Mouse (Mus musculus) CD4-positive, CD25-positive, alpha-beta regulatory T cell, adult 2 months (primary cell): ENCODE results near the gene Rbms3.

Experiments
- DNase-seq: peaks from one replicate; pipeline ENCODE4 v3.0.0-alpha.2; 2012; ENCODE audit warnings: low read depth, low spot score

Rbms3 gene

GRCm38 (mm10) chr9:117107926-117108325 lies 521.8 kb downstream of the Rbms3 start:
- no peak for DNase-seq

GRCm38 (mm10) chr9:117102198-117102930 lies 527.3 kb downstream of the Rbms3 start:
- no peak for DNase-seq

GRCm38 (mm10) chr9:117100181-117100580 lies 529.5 kb downstream of the Rbms3 start:
- DNase-seq: no peak

- no peak for DNase-seq
Measured at GRCm38 (mm10) chr9:117093551-117093950, 536.2 kb downstream of the Rbms3 start.

GRCm38 (mm10) chr9:117092177-117092555 lies 537.5 kb downstream of the Rbms3 start:
- DNase-seq: no peak

- no peak for DNase-seq
Measured at GRCm38 (mm10) chr9:117091253-117092176, 538.2 kb downstream of the Rbms3 start.

GRCm38 (mm10) chr9:117089409-117090147 lies 540.1 kb downstream of the Rbms3 start:
- DNase-seq: no peak

GRCm38 (mm10) chr9:117088309-117088708 lies 541.4 kb downstream of the Rbms3 start:
- DNase-seq: no peak

GRCm38 (mm10) chr9:117085706-117086105 lies 544.0 kb downstream of the Rbms3 start:
- DNase-seq: no peak

- DNase-seq: no peak
Measured at GRCm38 (mm10) chr9:117084471-117084870, 545.2 kb downstream of the Rbms3 start.

- DNase-seq: no peak
Measured at GRCm38 (mm10) chr9:117079471-117079870, 550.2 kb downstream of the Rbms3 start.

- DNase-seq: no peak
Measured at GRCm38 (mm10) chr9:117077548-117077947, 552.2 kb downstream of the Rbms3 start.

GRCm38 (mm10) chr9:117076785-117077184 lies 552.9 kb downstream of the Rbms3 start:
- DNase-seq: no peak

- DNase-seq: no peak
Measured at GRCm38 (mm10) chr9:117072433-117073099, 557.1 kb downstream of the Rbms3 start.

- no peak for DNase-seq
Measured at GRCm38 (mm10) chr9:117070616-117071015, 559.1 kb downstream of the Rbms3 start.

GRCm38 (mm10) chr9:117069232-117069631 lies 560.5 kb downstream of the Rbms3 start:
- no peak for DNase-seq

- no peak for DNase-seq
Measured at GRCm38 (mm10) chr9:117067703-117068419, 561.9 kb downstream of the Rbms3 start.

- no peak for DNase-seq
Measured at GRCm38 (mm10) chr9:117066502-117066901, 563.2 kb downstream of the Rbms3 start.

- no peak for DNase-seq
Measured at GRCm38 (mm10) chr9:117065601-117066000, 564.1 kb downstream of the Rbms3 start.

- DNase-seq: no peak
Measured at GRCm38 (mm10) chr9:117059586-117059985, 570.1 kb downstream of the Rbms3 start.

GRCm38 (mm10) chr9:117059135-117059534 lies 570.6 kb downstream of the Rbms3 start:
- no peak for DNase-seq
